Mouse (Mus musculus): ENCODE results near the gene Spp2.

GRCm38 (mm10) chr1:88422045-88422444, 15.3 kb downstream of the Spp2 start:
- TF ChIP-seq GATA1 (IDR thresholded peaks at IDR 0.05; ENCODE audit: low read length) (no peak), TAL1 (IDR thresholded peaks at IDR 0.05; ENCODE audit: low read length) (no peak)
